Mouse (Mus musculus): ENCODE results near the gene Ptprs. TPM values are rescaled to one million over a fixed set of nuclear protein-coding genes. Genes with fewer than 3 reads are reported as not detected.
A peak's percentile ranks its signal among the peaks of the same experiment; 100 is the strongest.

Ptprs gene
- total and polyA plus RNA-seq, 3 experiments, result 51.6 to 324 (median 80.9) TPM

DNA sequence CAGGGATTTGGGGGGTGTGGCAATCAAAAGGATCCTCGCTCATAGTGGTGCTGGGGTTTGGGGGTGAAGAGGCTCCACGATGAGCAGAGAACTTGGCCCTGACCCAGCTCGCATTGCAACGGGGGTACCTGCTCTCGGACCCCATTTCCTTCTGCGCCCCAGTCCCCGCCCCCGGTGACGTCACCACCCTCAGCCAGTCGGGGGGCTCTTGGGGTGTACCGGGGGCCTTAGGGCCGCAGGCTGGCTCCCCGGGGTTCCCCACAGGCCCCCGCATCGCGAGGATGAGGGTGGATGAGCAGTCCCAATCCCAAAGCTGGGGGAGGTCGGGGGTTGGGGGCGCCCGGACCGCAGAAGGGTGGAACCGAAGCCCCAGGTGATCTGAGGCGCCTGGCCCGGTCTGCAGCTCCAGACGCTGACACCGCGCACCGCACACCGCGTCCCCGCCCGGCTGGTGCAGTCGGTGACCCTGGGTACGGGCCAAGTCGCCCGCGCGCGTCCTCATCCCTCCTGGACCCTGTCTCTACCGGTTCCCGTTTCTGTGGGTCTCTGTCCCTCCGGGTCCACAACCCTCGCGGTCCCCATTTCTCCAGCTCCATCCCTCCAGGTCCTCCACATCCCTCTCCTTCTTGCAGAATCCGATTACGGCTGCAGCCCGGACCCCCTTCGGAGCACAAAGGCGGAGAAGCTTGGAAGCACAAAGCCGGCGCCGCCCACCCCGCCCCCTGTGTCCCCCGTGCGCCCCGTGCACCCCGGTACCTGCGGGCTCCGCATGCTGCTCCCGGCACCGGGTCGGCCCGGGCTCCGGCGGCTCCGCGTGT lies 490 bp downstream of the Ptprs start:
- Histone ChIP-seq H3K4me1 (ENCODE audit: control insufficient read depth in 1 of 2, insufficient read depth in 2 of 2, low read length in 2 of 2) (peaks cover 5 to 26% of the 10 kb centered on the region in 2 experiments), H3K4me3 (ENCODE audit: control insufficient read depth in 1 of 2, insufficient read depth in 1 of 2, low read depth in 2 of 2, low read length in 2 of 2) (peak overlapping the region; percentile 90 to 93), H3K9me3 (replicated peaks; ENCODE audit: insufficient read depth, low read length) (no peaks in the 10 kb centered on the region), H3K79me2 (ENCODE audit: control insufficient read depth, insufficient read depth, low read length, poor library complexity) (peaks cover 39% of the 10 kb centered on the region), H3K27ac (ENCODE audit: control insufficient read depth, low read depth, low read length) (peak overlapping the region; percentile 68), H3K27me3 (ENCODE audit: control insufficient read depth in 1 of 2, insufficient read depth in 2 of 2, low read length in 2 of 2) (no peaks in the 10 kb centered on the region), H3K9ac (ENCODE audit: control insufficient read depth, low read depth, low read length, poor library complexity, severe bottlenecking) (peak overlapping the region; percentile 88), H3K36me3 (ENCODE audit: control insufficient read depth in 1 of 2, insufficient read depth in 2 of 2, low read length in 2 of 2) (peaks cover 0 to 4% of the 10 kb centered on the region in 2 experiments; a peak in 1 of 4 replicates)
- DNase-seq (ENCODE audit: low read depth, low spot score), result peak; percentile 75
- 0 out of 2 replicates have a peak, but pooled peaks have one; percentile 24 for TF ChIP-seq NELFE (IDR thresholded peaks at IDR 0.05; ENCODE audit: low read depth, low read length)
- no peak for TF ChIP-seq JUND (IDR thresholded peaks at IDR 0.05; ENCODE audit: low read depth, low read length)
- no peak for TF ChIP-seq SMC3 (IDR thresholded peaks at IDR 0.05; ENCODE audit: low read depth, low read length)
- TF ChIP-seq SIN3A (IDR thresholded peaks at IDR 0.05; ENCODE audit: low read length), result peak; percentile 56
- TF ChIP-seq ZNF384 (IDR thresholded peaks at IDR 0.05; ENCODE audit: low read depth, low read length), result no peak
- no peak for TF ChIP-seq MAX (IDR thresholded peaks at IDR 0.05; ENCODE audit: low read length)
- TF ChIP-seq ZKSCAN1 (IDR thresholded peaks at IDR 0.05; ENCODE audit: low read depth, low read length), result no peak
- no peak for TF ChIP-seq UBTF (IDR thresholded peaks at IDR 0.05; ENCODE audit: borderline replicate concordance, insufficient read depth, low read depth, low read length)
- no peak for TF ChIP-seq MXI1 (IDR thresholded peaks at IDR 0.05; ENCODE audit: low read depth, low read length)
- no peak for TF ChIP-seq MEF2A (IDR thresholded peaks at IDR 0.05; ENCODE audit: extremely low read depth, insufficient replicate concordance, low read depth, low read length, poor library complexity, severe bottlenecking)
- TF ChIP-seq MAZ (IDR thresholded peaks at IDR 0.05; ENCODE audit: low read depth, low read length), result 0 out of 2 replicates have a peak, but pooled peaks have one; percentile 34
- TF ChIP-seq POLR2AphosphoS2 (IDR thresholded peaks at IDR 0.05; ENCODE audit: low read length), result peak; percentile 38; the same call in 1 of the 2 replicates
- no peak for TF ChIP-seq ZC3H11A (IDR thresholded peaks at IDR 0.05; ENCODE audit: low read depth, low read length)
- peak; percentile 41 to 51; a peak in 3 of 4 replicates for TF ChIP-seq POLR2A (IDR thresholded peaks at IDR 0.05; ENCODE audit: control insufficient read depth in 1 of 2, insufficient read depth in 1 of 2, low read depth in 1 of 2, low read length in 2 of 2, poor library complexity in 1 of 2)
- TF ChIP-seq POLR2AphosphoS5 (IDR thresholded peaks at IDR 0.05; ENCODE audit: borderline replicate concordance, low read depth, low read length), result no peak
- TF ChIP-seq CTCF (IDR thresholded peaks at IDR 0.05 in 2 of 3, conservative IDR thresholded peaks at IDR 0.05 in 1 of 3; ENCODE audit: control insufficient read depth in 1 of 3, insufficient read depth in 1 of 3, low read depth in 2 of 3, low read length in 3 of 3, poor library complexity in 1 of 3, severe bottlenecking in 1 of 3), result no peak
- no peak for TF ChIP-seq USF1 (IDR thresholded peaks at IDR 0.05; ENCODE audit: low read depth, low read length)
- TF ChIP-seq TAL1 (IDR thresholded peaks at IDR 0.05; ENCODE audit: low read length), result no peak
